Mouse (Mus musculus) megakaryocyte-erythroid progenitor cell, adult 5 weeks (primary cell): ENCODE data around the gene Ccp110. TPM values are rescaled to one million over a fixed set of nuclear protein-coding genes. Genes with fewer than 3 reads are reported as not detected.

Source experiments
- polyA plus RNA-seq: library from polyadenylated mRNA; stranded (reverse); fragments of >175 nt; gene quantifications from 2 replicates; pipeline ENCODE4 v1.2.3, GENCODE M21; 2012

Ccp110 gene
- 0.88 and 1.6 TPM in 2 replicates for polyA plus RNA-seq

DNA sequence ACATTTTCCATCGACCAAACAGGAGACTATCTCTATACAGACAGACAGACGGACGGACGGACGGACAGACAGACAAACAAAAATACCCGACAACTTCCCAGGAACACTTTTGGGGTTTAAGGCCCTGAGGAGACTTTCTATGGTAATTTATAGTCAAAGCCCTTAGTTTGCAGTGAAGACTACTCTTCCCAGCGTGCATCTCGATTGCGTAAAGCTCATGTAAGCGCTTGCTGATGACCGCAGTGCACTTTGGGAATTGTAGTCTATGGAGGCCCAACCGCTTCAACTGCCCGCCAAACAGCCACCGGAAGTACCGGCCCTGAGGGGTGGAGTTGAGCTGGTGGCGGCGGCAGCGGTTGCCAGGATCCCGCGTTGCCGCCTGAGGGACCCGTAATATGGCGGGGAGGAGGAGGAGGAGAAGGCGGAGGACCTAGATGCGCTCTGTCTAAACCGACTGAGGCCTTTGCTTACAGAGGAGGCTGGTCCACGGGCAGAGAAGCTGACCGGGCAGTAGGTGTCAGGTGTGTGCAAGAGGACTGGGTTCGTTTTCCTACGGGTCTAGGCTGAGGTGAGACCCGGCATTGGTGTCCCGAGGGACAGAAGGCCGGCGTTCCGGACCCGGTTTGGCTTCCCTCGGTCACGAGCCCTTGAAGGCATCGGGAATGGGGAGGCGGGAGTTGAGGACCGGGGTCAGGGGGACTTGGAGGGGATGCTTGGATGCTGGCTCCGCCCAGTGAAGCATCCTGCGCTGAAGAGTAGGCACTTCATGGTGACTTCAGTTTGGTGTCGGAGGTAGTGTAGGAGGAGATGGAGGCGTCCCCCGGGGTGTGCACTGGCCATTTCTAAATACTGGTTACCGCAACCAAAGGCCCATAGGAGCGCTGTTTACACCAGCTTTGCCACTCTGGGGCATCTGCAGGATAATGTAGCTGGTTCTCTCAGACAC, at the start of gene Ccp110:
Gene Ccp110 (plus strand): TSS at position 325 of the 946 bp plus-strand sequence.

DNA sequence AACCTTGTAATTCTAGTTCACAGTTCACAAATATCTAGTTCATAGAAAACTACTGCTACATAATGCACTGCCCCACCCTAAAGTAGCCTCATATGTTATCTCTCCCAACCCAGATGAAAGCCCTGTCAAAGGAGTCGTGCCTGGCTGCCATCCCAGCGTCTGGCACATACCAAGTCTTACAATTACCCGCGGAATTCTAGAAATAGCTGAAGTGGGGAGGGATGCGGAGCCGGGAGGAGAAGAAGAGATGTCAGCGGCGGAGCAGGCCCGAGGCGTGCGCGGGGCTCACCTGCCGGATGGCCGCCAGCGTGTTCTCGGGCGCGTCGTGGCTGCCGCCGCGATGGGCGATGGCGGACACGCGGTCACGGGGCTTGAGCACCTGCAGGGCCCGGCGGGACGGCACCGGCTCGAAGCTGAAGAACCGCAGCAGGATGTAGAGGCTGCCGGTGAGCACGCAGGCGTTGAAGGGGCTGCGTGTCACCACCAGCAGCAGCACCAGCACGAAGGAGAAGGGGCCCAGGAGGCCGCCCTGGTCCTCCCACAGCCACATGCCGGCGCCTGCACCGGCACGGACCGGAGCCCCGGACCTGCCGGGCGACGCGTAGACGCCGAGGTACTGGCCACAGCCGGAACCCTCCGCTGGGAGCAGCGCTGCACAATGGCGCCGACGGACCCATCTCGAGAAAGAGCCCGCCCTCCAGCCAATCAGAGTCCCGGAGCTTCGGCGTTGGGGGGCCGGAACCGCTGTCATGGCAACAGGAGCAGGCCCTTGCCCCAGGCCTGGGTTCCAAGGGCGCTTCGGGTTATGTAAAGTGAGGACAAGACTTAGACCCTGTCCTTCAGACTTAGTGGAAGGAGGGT, 7.0 kb upstream of the Ccp110 start, which contains the start of gene Gde1:
Gene Gde1 (minus strand): TSS at position 678 of the 861 bp plus-strand sequence.

DNA sequence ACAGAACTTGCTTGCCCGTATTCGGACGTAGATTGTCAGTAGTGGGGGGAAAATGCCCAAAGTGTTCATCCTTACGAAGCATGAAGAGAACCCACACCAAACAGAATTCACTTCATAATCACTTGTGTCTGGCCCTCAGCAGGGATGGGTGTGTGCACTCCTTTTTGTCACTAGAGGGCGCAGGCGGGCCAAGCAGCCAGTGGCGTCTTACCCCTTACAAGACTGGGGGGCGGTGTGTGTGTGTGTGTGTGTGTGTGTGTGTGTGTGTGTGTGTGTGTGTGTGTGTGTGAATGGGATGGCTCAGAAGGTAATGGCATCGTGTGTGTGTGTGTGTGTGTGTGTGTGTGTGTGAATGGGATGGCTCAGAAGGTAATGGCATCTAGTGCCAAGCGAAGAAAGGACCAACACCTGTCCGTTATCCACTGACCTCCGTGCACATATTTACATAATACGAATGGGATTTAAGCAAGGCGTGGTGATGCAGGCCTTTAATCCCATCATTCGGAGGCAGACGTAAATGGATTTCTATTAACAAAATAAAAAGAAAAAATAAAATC, 27.7 kb downstream of the Ccp110 start, which contains the start of gene Vps35l:
Gene Vps35l (plus strand): TSS at position 252 of the 557 bp plus-strand sequence.

Other genes with a start within 250 kb of the Ccp110 start
- 12.1 and 14.7 TPM in 2 replicates for gene Itpripl2, start 220.6 kb upstream of the Ccp110 start, polyA plus RNA-seq
- 30.6 and 32.4 TPM in 2 replicates for gene Coq7, start 179.2 kb upstream of the Ccp110 start, polyA plus RNA-seq
- 0.04 and 0.05 TPM in 2 replicates for gene Tmc7, start 127.8 kb upstream of the Ccp110 start, polyA plus RNA-seq
- not detected in 2 replicates for gene Tmc5, start 115.3 kb upstream of the Ccp110 start, polyA plus RNA-seq
- 26.9 and 28.5 TPM in 2 replicates for gene Gde1, start 6.8 kb upstream of the Ccp110 start, polyA plus RNA-seq
- gene Vps35l, start 27.7 kb downstream of the Ccp110 start, polyA plus RNA-seq, result 12.0 and 12.9 TPM in 2 replicates
- gene Iqck, start 143.2 kb downstream of the Ccp110 start, polyA plus RNA-seq, result 0.24 and 0.26 TPM in 2 replicates
- gene Knop1, start 143.7 kb downstream of the Ccp110 start, polyA plus RNA-seq, result 9.5 and 10.4 TPM in 2 replicates